Mouse (Mus musculus): ENCODE results near the gene BC035044.

DNA sequence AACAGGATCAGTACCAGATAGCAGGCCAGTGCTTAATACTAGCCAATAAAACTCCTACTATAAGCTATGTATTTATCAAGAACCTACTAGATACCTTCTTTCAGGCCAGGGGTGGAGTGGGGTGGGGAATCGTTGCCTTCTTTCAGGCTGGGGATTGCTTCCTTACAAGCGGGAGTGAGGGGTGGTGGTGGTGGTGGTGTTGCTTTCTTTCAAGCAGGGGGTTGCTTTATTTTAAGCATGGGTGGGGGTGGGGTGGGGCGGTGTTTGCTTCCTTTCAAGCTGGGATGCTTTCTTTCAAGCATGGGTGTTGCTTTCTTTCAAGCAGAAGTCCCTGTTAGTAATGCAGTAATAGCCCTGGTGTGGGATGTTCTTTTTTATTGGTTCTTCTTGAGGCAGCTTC lies 22.1 kb downstream of the BC035044 start:
- TF ChIP-seq CTCF (IDR thresholded peaks at IDR 0.05; ENCODE audit: control insufficient read depth, insufficient read depth, insufficient read length) (no peak), USF1 (IDR thresholded peaks at IDR 0.05; ENCODE audit: low read depth) (no peak), MAX (IDR thresholded peaks at IDR 0.05) (no peak), CEBPB (IDR thresholded peaks at IDR 0.05; ENCODE audit: low read depth) (no peak), MYOD1 (IDR thresholded peaks at IDR 0.05; ENCODE audit: control insufficient read depth, insufficient read length, low read depth) (no peak), FOSL1 (IDR thresholded peaks at IDR 0.05; ENCODE audit: insufficient read depth, low read length, poor library complexity, severe bottlenecking) (no peak), MYOG (IDR thresholded peaks at IDR 0.05; ENCODE audit: control insufficient read depth, extremely low read depth, insufficient read length) (no peak)

Data from C2C12 (cell line).